In the genomic region with DNA sequence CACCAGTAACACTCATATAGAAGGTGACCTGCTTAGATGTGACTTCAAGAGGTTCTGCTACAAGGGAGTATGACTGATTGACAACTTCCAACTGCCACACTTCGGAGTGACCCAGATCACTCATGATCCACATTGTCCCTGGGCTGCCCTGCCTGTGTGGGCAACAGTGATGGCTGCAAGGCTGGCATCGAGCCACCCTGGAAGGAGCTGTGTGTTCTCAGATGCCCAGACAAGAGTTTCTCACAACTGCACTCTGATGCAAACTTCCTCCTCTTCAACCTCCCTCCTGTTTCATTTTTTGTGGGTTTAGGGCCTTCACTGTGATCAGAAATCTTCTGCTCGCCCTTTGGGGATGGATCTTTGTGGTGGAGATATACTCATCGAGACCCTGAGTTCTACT, we compare ENCODE assay signal across 9 mouse cellular contexts. TPM values are rescaled to one million over a fixed set of nuclear protein-coding genes. Genes with fewer than 3 reads are reported as not detected.
"Had no signal": no experiment of that assay in that cellular context is flagged by ENCODE, and none has a peak within 500 bp of the region (broad histone marks: within the 10 kb centered on the region; RNA-seq: fewer than 3 reads in every experiment).

No protein-coding gene starts in this region.

- ATAC-seq: lung, postnatal 0 days; midbrain, embryonic 13.5 days had no signal

- DNase-seq: kidney, adult 18-20 months; kidney, postnatal 10 days; lung, adult 2 months; lung, postnatal 36 days; thymus, adult 2 months; thymus, postnatal 36 days had no signal

RNA-seq across cellular contexts. Expression of a gene that starts 28.2 kb away (rescaled TPM):
- polyA plus RNA-seq: neural tube, embryonic 14.5 days had no signal
